Mouse (Mus musculus) C2C12 (cell line): ENCODE data around the gene Rpl39.

Experiments used
- CTCF ChIP-seq: IDR thresholded peaks from one replicate; pipeline ENCODE4 v1.5.1; 2011; ENCODE audit not compliant: control insufficient read depth, insufficient read depth, insufficient read length
- MAX ChIP-seq: IDR thresholded peaks from one replicate; pipeline ENCODE4 v1.6.1; 2011; ENCODE audit warnings: mild to moderate bottlenecking, control low read depth
- USF1 ChIP-seq: IDR thresholded peaks from one replicate; pipeline ENCODE4 v1.6.1; 2011; ENCODE audit warnings: low read depth, mild to moderate bottlenecking, control low read depth, moderate library complexity

GRCm38 (mm10) chrX:37048890-37049823, 36.0 kb downstream of the Rpl39 start:
- TF ChIP-seq MAX (no peak), USF1 (no peak), CTCF (no peak)
